Mouse (Mus musculus) central nervous system, embryonic 18 days (tissue): ENCODE measurements around the gene Olfr168. TPM values are rescaled to one million over a fixed set of nuclear protein-coding genes. Genes with fewer than 3 reads are reported as not detected.

Experiments
- polyA plus RNA-seq: library from polyadenylated mRNA; depleted of rRNA; stranded (reverse); fragments of >200 nt; gene quantifications from 2 replicates; pipeline ENCODE4 v1.2.3, GENCODE M21; 2012; rRNA removed

Gene Olfr168
- polyA plus RNA-seq: not detected in 2 replicates

DNA sequence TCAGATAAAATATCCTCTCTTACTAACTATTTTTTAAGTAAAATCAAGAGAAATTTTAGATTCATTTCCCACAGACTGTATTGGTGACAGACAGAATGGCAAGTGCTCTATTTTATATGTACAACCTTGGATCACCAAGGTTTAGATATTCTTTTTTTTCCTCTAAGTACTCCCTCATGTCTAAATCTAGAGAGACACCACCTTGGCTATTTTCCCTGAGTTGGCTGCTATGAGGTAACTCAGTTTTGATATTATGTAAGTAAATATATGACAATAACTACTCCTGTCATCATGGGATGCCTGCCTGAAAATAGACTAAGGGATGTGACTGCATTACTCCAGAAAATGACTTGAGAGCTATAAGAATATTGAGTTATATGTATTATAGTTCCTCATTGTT, at the start of gene Olfr168:
Olfr168 (minus strand) TSS at position 101 of the 400 bp plus-strand sequence.

DNA sequence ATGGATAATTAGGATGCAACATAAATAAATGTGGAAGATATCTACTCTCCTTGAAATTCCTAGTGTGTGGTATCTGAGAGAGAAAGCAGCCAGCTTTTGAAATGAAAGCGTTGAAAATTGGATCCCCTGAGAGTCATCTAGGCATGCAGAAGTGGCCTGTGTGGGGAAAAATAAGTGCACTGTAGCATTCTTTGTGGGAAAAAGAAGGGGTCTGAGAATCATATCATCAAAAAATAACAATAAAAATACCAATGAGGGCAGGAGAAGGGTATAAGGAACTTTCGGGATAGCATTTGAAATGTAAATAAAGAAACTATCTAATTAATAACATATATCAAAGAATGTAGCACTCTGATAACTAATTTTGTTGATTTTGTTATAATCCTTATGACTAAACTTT, 36.4 kb upstream of the Olfr168 start, which contains the start of gene Olfr169:
Olfr169 (minus strand) TSS at position 101 of the 400 bp plus-strand sequence.

DNA sequence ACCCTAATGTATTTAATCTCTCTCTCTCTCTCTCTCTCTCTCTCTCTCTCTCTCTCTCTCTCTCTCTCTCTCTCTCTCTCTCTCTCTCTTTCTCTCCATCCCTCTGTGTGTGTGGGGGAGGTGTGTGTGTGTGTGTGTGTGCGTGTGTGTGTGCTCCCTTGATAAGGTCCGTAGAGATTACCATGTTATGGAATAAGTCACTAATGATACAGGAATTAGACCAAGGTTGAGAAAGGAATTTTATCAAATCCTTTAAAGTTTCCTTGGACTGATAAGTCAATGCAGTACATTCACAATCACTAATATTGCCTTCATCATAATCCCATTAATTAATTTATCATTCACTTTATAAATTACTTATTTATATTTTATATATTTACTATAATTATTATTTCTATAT, 13.2 kb downstream of the Olfr168 start, which contains the start of gene Olfr167:
Olfr167 (minus strand) TSS at position 101 of the 400 bp plus-strand sequence.

DNA sequence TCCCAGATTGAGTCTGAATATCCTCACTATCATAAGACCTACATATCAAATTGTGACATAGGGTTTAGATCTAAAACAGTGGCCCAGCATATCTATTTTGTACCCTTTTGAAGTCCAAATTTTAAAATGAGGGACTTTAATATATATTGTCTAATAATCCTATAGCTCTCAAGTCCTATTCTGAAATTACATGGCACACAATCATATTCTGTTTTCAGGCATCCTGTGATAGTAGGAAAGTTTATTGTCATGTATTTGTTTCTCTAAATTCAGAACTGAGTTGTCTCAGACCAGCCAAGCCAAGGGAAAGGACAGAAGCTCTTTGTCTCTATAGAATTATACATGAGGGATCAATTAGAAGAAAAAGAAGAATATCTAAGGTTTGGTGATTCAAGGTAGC, 52.0 kb downstream of the Olfr168 start, which contains the start of gene Olfr166:
Olfr166 (plus strand) TSS at position 301 of the 400 bp plus-strand sequence.

Other genes with a start within 250 kb of the Olfr168 start
- not detected in 2 replicates for gene Olfr164, start 221.5 kb downstream of the Olfr168 start, polyA plus RNA-seq
- gene Olfr165, start 112.4 kb downstream of the Olfr168 start, polyA plus RNA-seq: not detected in 2 replicates
- gene Olfr166, start 51.9 kb downstream of the Olfr168 start, polyA plus RNA-seq: not detected in 2 replicates
- not detected in 2 replicates for gene Olfr167, start 13.3 kb downstream of the Olfr168 start, polyA plus RNA-seq
- not detected in 2 replicates for gene Olfr169, start 36.3 kb upstream of the Olfr168 start, polyA plus RNA-seq
- gene Olfr170, start 76.3 kb upstream of the Olfr168 start, polyA plus RNA-seq: not detected in 2 replicates
- not detected in 2 replicates for gene Olfr171, start 94.4 kb upstream of the Olfr168 start, polyA plus RNA-seq
- 0.01 TPM in 1 of 2 replicates, not detected in the other for gene Lamp3, start 170.8 kb upstream of the Olfr168 start, polyA plus RNA-seq
- 17.8 and 19.0 TPM in 2 replicates for gene B3gnt5, start 224.7 kb upstream of the Olfr168 start, polyA plus RNA-seq